Mouse (Mus musculus): Measurements from ENCODE around the gene Elf4. TPM values are rescaled to one million over a fixed set of nuclear protein-coding genes. Genes with fewer than 3 reads are reported as not detected.

Elf4 gene
- total and polyA plus RNA-seq, 3 experiments = 4.5 to 7.6 (median 5.0) TPM

DNA sequence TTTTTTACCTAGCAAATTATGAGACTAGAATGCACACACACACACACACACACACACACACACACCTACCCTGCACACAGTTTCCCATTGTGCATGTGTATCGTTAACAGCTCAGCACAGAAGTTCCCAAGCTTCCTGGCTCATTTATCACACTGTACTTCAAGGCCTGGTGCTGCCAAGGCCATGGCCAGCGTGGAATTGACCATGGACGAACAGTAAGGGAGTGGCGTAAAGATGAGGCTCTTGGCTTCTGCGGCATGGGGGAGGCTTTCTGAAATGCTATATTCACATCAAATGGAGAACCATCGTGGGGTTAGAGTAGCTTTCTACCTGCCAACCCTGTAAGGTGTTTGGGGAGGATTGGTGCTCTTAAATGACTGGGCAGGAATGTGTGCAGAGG is 1.5 kb upstream of the Elf4 start:
- H3K27me3 ChIP-seq (ENCODE audit: control insufficient read depth, insufficient read depth, low read length) = no peaks in the 10 kb centered on the region
- intact Hi-C loops (cut with DNase I) = no loop called here
- H3K4me1 ChIP-seq (ENCODE audit: control insufficient read depth, insufficient read depth, low read length) = peaks cover 1% of the 10 kb centered on the region
- DNase-seq = no peak
- no peak for TF ChIP-seq EP300 (IDR thresholded peaks at IDR 0.05; ENCODE audit: insufficient read depth, low read depth, low read length)
- TF ChIP-seq CTCF (IDR thresholded peaks at IDR 0.05) = no peak
- TF ChIP-seq POLR2A (IDR thresholded peaks at IDR 0.05; ENCODE audit: insufficient read depth, low read depth, low read length) = no peak
- no peak overlapping the region for H3K4me3 ChIP-seq
- no peak overlapping the region for H3K9ac ChIP-seq (ENCODE audit: low read depth, low read length)
- H3K27ac ChIP-seq = no peak overlapping the region
- H3K36me3 ChIP-seq (ENCODE audit: control insufficient read depth, insufficient read depth, low read length) = no peaks in the 10 kb centered on the region
- no peaks in the 10 kb centered on the region for H3K79me2 ChIP-seq (replicated peaks; ENCODE audit: control insufficient read depth, insufficient read depth, low read length)
- 89% methylated on average over 6 of the region's 6 CpGs for WGBS

DNA sequence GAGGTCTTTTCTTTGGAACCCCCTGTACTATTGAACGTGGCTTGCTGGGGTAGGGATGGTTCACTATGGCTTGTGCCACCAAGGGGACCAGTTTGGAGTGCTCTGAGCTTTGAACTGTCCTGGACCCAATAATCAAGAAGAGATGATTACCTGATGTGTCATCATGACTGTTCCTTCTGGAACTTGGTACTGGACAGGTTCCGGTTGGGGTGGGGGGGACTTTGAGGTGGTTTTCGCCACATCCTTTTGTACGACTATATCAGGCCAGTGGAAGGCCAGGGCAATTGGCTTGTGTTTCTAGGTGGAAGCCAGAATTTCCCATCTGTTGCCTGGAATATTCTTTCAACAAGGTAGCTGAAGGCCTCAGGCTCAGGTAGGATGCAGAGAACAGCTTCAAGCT is 704 bp upstream of the Elf4 start:
- Histone ChIP-seq H3K79me2 (replicated peaks; ENCODE audit: control insufficient read depth, insufficient read depth, low read length) (no peaks in the 10 kb centered on the region), H3K9ac (ENCODE audit: low read depth, low read length) (no peak overlapping the region), H3K4me3 (no peak overlapping the region), H3K27ac (no peak overlapping the region), H3K36me3 (ENCODE audit: control insufficient read depth, insufficient read depth, low read length) (no peaks in the 10 kb centered on the region), H3K27me3 (ENCODE audit: control insufficient read depth, insufficient read depth, low read length) (no peaks in the 10 kb centered on the region), H3K4me1 (ENCODE audit: control insufficient read depth, insufficient read depth, low read length) (peaks cover 1% of the 10 kb centered on the region)
- intact Hi-C loops (cut with DNase I) = loop anchor here (2.0 kb wide), 1 partner anchor 41 kb away; no protein-coding TSS in a partner anchor
- no peak for DNase-seq
- whole genome bisulfite sequencing = 92% methylated on average over 4 of the region's 4 CpGs
- TF ChIP-seq CTCF (IDR thresholded peaks at IDR 0.05) = no peak

DNA sequence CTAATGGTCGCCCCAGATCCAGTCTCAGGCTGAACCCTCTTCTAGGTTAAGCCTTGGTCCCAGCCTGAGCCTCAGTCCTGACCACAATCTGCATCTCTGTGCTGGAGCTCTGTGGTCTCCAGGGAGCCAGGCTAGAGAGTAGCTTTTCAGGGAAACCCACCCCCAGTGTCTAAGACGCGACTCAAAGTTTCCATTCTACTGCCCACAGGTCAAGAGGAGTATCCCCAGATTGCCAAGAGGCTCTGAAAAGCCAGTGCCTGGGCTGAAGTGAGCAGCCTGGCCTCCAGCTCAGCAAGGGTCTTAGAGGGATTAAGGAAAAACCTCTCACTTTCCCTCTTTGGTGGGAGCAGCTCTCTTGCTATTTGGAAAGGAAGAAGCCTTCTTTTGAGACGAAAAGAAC is 635 bp downstream of the Elf4 start:
- Histone ChIP-seq H3K79me2 (replicated peaks; ENCODE audit: control insufficient read depth, insufficient read depth, low read length) (no peaks in the 10 kb centered on the region), H3K4me1 (ENCODE audit: control insufficient read depth, insufficient read depth, low read length) (peaks cover under 1% of the 10 kb centered on the region; the same call in 1 of the 2 replicates), H3K27me3 (ENCODE audit: control insufficient read depth, insufficient read depth, low read length) (no peaks in the 10 kb centered on the region), H3K9ac (ENCODE audit: low read depth, low read length) (no peak overlapping the region), H3K4me3 (peak overlapping the region; percentile 41), H3K36me3 (ENCODE audit: control insufficient read depth, insufficient read depth, low read length) (no peaks in the 10 kb centered on the region), H3K27ac (no peak overlapping the region)
- intact Hi-C loops (cut with DNase I) = loop anchor here (2.0 kb wide), 1 partner anchor 39 kb away; no protein-coding TSS in a partner anchor
- peak in 1 of 2 experiments; percentile 25 for DNase-seq
- WGBS = 30% methylated on average over 4 of the region's 4 CpGs
- TF ChIP-seq CTCF (IDR thresholded peaks at IDR 0.05) (no peak), EP300 (IDR thresholded peaks at IDR 0.05; ENCODE audit: insufficient read depth, low read depth, low read length) (no peak), POLR2A (IDR thresholded peaks at IDR 0.05; ENCODE audit: insufficient read depth, low read depth, low read length) (no peak)

DNA sequence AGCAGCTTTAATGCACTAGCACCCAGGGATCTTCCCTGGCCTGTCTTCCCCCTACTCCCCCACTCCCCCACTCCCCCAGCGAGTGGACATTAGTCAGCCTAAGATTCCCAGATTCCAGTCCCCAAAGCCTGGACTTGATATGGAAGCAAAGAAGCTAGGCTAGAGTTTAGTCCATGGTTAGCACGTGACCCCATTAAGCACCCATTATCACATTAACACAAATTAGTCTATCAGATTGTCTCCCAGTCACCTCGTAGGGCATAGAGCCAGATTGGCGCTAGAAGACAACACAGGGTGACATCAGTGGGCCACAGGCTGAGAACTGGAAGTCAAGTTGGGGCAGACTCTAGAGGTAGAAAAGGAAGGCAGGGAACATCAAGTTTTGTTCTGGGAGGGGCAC is 1.9 kb downstream of the Elf4 start:
- intact Hi-C loops (cut with DNase I) = no loop called here
- WGBS = 62% methylated on average over 4 of the region's 4 CpGs
- Histone ChIP-seq H3K4me3 (no peak overlapping the region), H3K36me3 (ENCODE audit: control insufficient read depth, insufficient read depth, low read length) (no peaks in the 10 kb centered on the region), H3K27me3 (ENCODE audit: control insufficient read depth, insufficient read depth, low read length) (no peaks in the 10 kb centered on the region), H3K79me2 (replicated peaks; ENCODE audit: control insufficient read depth, insufficient read depth, low read length) (no peaks in the 10 kb centered on the region), H3K4me1 (ENCODE audit: control insufficient read depth, insufficient read depth, low read length) (no peaks in the 10 kb centered on the region), H3K9ac (ENCODE audit: low read depth, low read length) (no peak overlapping the region), H3K27ac (no peak overlapping the region)
- no peak for DNase-seq
- TF ChIP-seq CTCF (IDR thresholded peaks at IDR 0.05) (no peak), POLR2A (IDR thresholded peaks at IDR 0.05; ENCODE audit: insufficient read depth, low read depth, low read length) (no peak), EP300 (IDR thresholded peaks at IDR 0.05; ENCODE audit: insufficient read depth, low read depth, low read length) (no peak)

DNA sequence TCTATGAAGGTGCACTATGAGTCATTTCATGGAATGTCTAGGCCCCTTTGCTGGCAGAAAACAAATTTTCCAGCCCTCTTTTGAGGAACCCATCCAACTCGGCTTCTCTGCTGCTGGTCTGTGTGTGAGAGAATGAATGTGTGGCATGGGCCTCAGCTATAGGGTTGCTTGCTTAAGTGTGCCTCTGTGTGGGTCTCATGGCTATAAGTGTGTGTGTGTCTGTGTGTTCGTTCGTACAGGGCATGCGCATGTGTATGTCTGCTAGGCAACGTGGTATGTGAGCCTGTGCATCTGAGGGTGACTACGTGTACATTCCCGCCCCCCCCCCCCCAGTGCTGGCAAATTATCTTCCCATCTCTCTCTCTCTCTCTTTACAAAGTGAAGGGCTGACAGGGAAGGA is 2.4 kb downstream of the Elf4 start:
- no peak for TF ChIP-seq CTCF (IDR thresholded peaks at IDR 0.05)
- H3K79me2 ChIP-seq (replicated peaks; ENCODE audit: control insufficient read depth, insufficient read depth, low read length) = no peaks in the 10 kb centered on the region

DNA sequence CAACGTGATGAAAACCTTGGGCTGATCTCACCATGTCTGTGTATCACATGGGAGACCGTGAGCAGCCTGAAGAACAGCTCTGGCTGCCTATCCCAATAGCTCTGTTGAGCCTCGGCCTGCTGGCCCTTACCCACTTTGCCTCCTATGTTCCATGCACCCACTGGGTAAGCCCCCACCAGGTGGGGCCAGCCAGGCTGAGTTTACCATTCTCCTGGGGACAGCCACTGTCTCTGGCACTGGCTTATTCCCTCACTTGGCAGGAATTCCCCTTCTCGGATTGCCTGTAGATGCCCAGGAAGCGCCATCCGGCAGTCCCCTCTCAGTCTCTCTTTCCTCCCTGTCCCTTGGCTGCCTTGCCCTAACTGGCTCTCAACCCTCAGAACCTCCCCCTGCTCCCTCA is 6.0 kb downstream of the Elf4 start:
- H3K4me3 ChIP-seq = no peak overlapping the region
- H3K36me3 ChIP-seq (ENCODE audit: control insufficient read depth, insufficient read depth, low read length) = no peaks in the 10 kb centered on the region
- intact Hi-C loops (cut with DNase I) = no loop called here
- no peak overlapping the region for H3K27ac ChIP-seq
- no peaks in the 10 kb centered on the region for H3K79me2 ChIP-seq (replicated peaks; ENCODE audit: control insufficient read depth, insufficient read depth, low read length)
- no peaks in the 10 kb centered on the region; the same call in 1 of the 2 replicates for H3K4me1 ChIP-seq (ENCODE audit: control insufficient read depth, insufficient read depth, low read length)
- TF ChIP-seq EP300 (IDR thresholded peaks at IDR 0.05; ENCODE audit: insufficient read depth, low read depth, low read length) (no peak), CTCF (IDR thresholded peaks at IDR 0.05) (no peak), POLR2A (IDR thresholded peaks at IDR 0.05; ENCODE audit: insufficient read depth, low read depth, low read length) (no peak)
- no peaks in the 10 kb centered on the region for H3K27me3 ChIP-seq (ENCODE audit: control insufficient read depth, insufficient read depth, low read length)
- no peak overlapping the region for H3K9ac ChIP-seq (ENCODE audit: low read depth, low read length)
- no peak for DNase-seq
- WGBS = 65% methylated on average over 6 of the region's 6 CpGs

More for the DNA sequence above, 2.4 kb downstream of the Elf4 start:
- intact Hi-C loops (cut with DNase I) = no loop called here
- Histone ChIP-seq H3K9ac (ENCODE audit: low read depth, low read length) (no peak overlapping the region), H3K4me3 (no peak overlapping the region), H3K4me1 (ENCODE audit: control insufficient read depth, insufficient read depth, low read length) (no peaks in the 10 kb centered on the region), H3K27ac (no peak overlapping the region), H3K36me3 (ENCODE audit: control insufficient read depth, insufficient read depth, low read length) (no peaks in the 10 kb centered on the region), H3K27me3 (ENCODE audit: control insufficient read depth, insufficient read depth, low read length) (no peaks in the 10 kb centered on the region)
- 89% methylated on average over 6 of the region's 7 CpGs for WGBS
- no peak for DNase-seq
